Mouse (Mus musculus): ENCODE results near the gene Fam120a. TPM values are rescaled to one million over a fixed set of nuclear protein-coding genes. Genes with fewer than 3 reads are reported as not detected.
A peak's percentile ranks its signal among the peaks of the same experiment; 100 is the strongest.

The Fam120a gene
- polyA plus RNA-seq, 1 experiment from 2014 or later, result 22.5 TPM

- H3K4me3 ChIP-seq (ENCODE audit: low read depth, low read length), result peak overlapping the region; percentile 97
- no peaks in the 10 kb centered on the region; the same call in 1 of the 2 replicates for H3K36me3 ChIP-seq (ENCODE audit: control insufficient read depth, insufficient read depth, low read length)
- peak overlapping the region; percentile 93 for H3K4me2 ChIP-seq (ENCODE audit: low read depth, low read length, severe bottlenecking)
- H3K27ac ChIP-seq (ENCODE audit: low read depth, low read length), result no peak overlapping the region
- 67% methylated on average over 7 of the region's 7 CpGs for WGBS
- 0 out of 2 replicates have a peak, but pooled peaks have one; percentile 1 for ATAC-seq (replicated peaks; ENCODE audit: low FRiP score)
- H3K4me1 ChIP-seq (replicated peaks; ENCODE audit: control insufficient read depth, insufficient read depth, low read length), result peaks cover 15% of the 10 kb centered on the region; the same call in 1 of the 2 replicates
- peak overlapping the region; percentile 99 for H3K9ac ChIP-seq (ENCODE audit: low read length)
- no peaks in the 10 kb centered on the region for H3K27me3 ChIP-seq (ENCODE audit: control insufficient read depth, insufficient read depth, low read length)
- H3K9me3 ChIP-seq (ENCODE audit: control insufficient read depth, low read length), result no peaks in the 10 kb centered on the region
- peak; percentile 47 for DNase-seq (ENCODE audit: low spot score)
Measured at GRCm38 (mm10) chr13:48871887-48872606, 95.8 kb downstream of the Fam120a start.

GRCm38 (mm10) chr13:48870771-48871731 is 96.8 kb downstream of the Fam120a start, which contains the start of gene Phf2:
TSS of gene Phf2 (minus strand) at chr13:48871119.
- WGBS, result 1% methylated on average over 62 of the region's 117 CpGs
- peak within 1 kb of the TSS; percentile 93 for H3K4me2 ChIP-seq (ENCODE audit: low read depth, low read length, severe bottlenecking)
- H3K4me1 ChIP-seq (replicated peaks; ENCODE audit: control insufficient read depth, insufficient read depth, low read length), result peaks cover 15% of the 10 kb centered on the region; the same call in 1 of the 2 replicates
- ATAC-seq (replicated peaks; ENCODE audit: low FRiP score) (peak; percentile 66), DNase-seq (ENCODE audit: low spot score) (peak; percentile 72)
- H3K27ac ChIP-seq (ENCODE audit: low read depth, low read length), result peak within 1 kb of the TSS; percentile 74
- H3K36me3 ChIP-seq (ENCODE audit: control insufficient read depth, insufficient read depth, low read length), result no peaks in the 10 kb centered on the region
- H3K9me3 ChIP-seq (ENCODE audit: control insufficient read depth, low read length), result no peaks in the 10 kb centered on the region
- peak within 1 kb of the TSS; percentile 99 for H3K9ac ChIP-seq (ENCODE audit: low read length)
- peak within 1 kb of the TSS; percentile 97 for H3K4me3 ChIP-seq (ENCODE audit: low read depth, low read length)
- H3K27me3 ChIP-seq (ENCODE audit: control insufficient read depth, insufficient read depth, low read length), result no peaks in the 10 kb centered on the region

- H3K27me3 ChIP-seq (ENCODE audit: control insufficient read depth, insufficient read depth, low read length), result no peaks in the 10 kb centered on the region
- peak overlapping the region; percentile 57 for H3K27ac ChIP-seq (ENCODE audit: low read depth, low read length)
- peaks cover 15% of the 10 kb centered on the region; the same call in 1 of the 2 replicates for H3K4me1 ChIP-seq (replicated peaks; ENCODE audit: control insufficient read depth, insufficient read depth, low read length)
- H3K4me2 ChIP-seq (ENCODE audit: low read depth, low read length, severe bottlenecking), result peak overlapping the region; percentile 61
- H3K9ac ChIP-seq (ENCODE audit: low read length), result peak overlapping the region; percentile 99
- H3K36me3 ChIP-seq (ENCODE audit: control insufficient read depth, insufficient read depth, low read length), result no peaks in the 10 kb centered on the region
- peak; percentile 42 for ATAC-seq (replicated peaks; ENCODE audit: low FRiP score)
- peak; percentile 74 for DNase-seq (ENCODE audit: low spot score)
- WGBS, result under 1% methylated on average over 63 of the region's 102 CpGs
- peak overlapping the region; percentile 97 for H3K4me3 ChIP-seq (ENCODE audit: low read depth, low read length)
- no peaks in the 10 kb centered on the region for H3K9me3 ChIP-seq (ENCODE audit: control insufficient read depth, low read length)
Measured at GRCm38 (mm10) chr13:48869950-48870770, 97.7 kb downstream of the Fam120a start.

GRCm38 (mm10) chr13:48869600-48869949 is 98.2 kb downstream of the Fam120a start:
- ATAC-seq (replicated peaks; ENCODE audit: low FRiP score) (no peak), DNase-seq (ENCODE audit: low spot score) (no peak)
- peaks cover 15% of the 10 kb centered on the region; the same call in 1 of the 2 replicates for H3K4me1 ChIP-seq (replicated peaks; ENCODE audit: control insufficient read depth, insufficient read depth, low read length)
- peak overlapping the region; percentile 99 for H3K9ac ChIP-seq (ENCODE audit: low read length)
- H3K27me3 ChIP-seq (ENCODE audit: control insufficient read depth, insufficient read depth, low read length), result no peaks in the 10 kb centered on the region
- no peaks in the 10 kb centered on the region for H3K36me3 ChIP-seq (ENCODE audit: control insufficient read depth, insufficient read depth, low read length)
- peak overlapping the region; percentile 97 for H3K4me3 ChIP-seq (ENCODE audit: low read depth, low read length)
- WGBS, result 20% methylated on average over 5 of the region's 5 CpGs
- H3K27ac ChIP-seq (ENCODE audit: low read depth, low read length), result peak overlapping the region; percentile 57; the same call in 1 of the 2 replicates
- no peaks in the 10 kb centered on the region for H3K9me3 ChIP-seq (ENCODE audit: control insufficient read depth, low read length)
- peak overlapping the region; percentile 61 for H3K4me2 ChIP-seq (ENCODE audit: low read depth, low read length, severe bottlenecking)

- H3K9ac ChIP-seq (ENCODE audit: low read length), result peak overlapping the region; percentile 99
- H3K4me2 ChIP-seq (ENCODE audit: low read depth, low read length, severe bottlenecking), result peak overlapping the region; percentile 61
- H3K9me3 ChIP-seq (ENCODE audit: control insufficient read depth, low read length), result no peaks in the 10 kb centered on the region
- no peak overlapping the region for H3K27ac ChIP-seq (ENCODE audit: low read depth, low read length)
- no peak for DNase-seq (ENCODE audit: low spot score)
- H3K27me3 ChIP-seq (ENCODE audit: control insufficient read depth, insufficient read depth, low read length), result no peaks in the 10 kb centered on the region
- H3K4me3 ChIP-seq (ENCODE audit: low read depth, low read length), result peak overlapping the region; percentile 97
- WGBS, result 25% methylated on average over 5 of the region's 5 CpGs
- ATAC-seq (replicated peaks; ENCODE audit: low FRiP score), result no peak
- H3K36me3 ChIP-seq (ENCODE audit: control insufficient read depth, insufficient read depth, low read length), result no peaks in the 10 kb centered on the region
- peaks cover 15% of the 10 kb centered on the region; the same call in 1 of the 2 replicates for H3K4me1 ChIP-seq (replicated peaks; ENCODE audit: control insufficient read depth, insufficient read depth, low read length)
Measured at GRCm38 (mm10) chr13:48869088-48869487, 98.7 kb downstream of the Fam120a start.

- Histone ChIP-seq H3K9ac (ENCODE audit: low read length) (no peak overlapping the region), H3K27me3 (ENCODE audit: control insufficient read depth, insufficient read depth, low read length) (no peaks in the 10 kb centered on the region), H3K4me3 (ENCODE audit: low read depth, low read length) (no peak overlapping the region), H3K27ac (ENCODE audit: low read depth, low read length) (no peak overlapping the region), H3K36me3 (ENCODE audit: control insufficient read depth, insufficient read depth, low read length) (no peaks in the 10 kb centered on the region), H3K9me3 (ENCODE audit: control insufficient read depth, low read length) (no peaks in the 10 kb centered on the region), H3K4me1 (replicated peaks; ENCODE audit: control insufficient read depth, insufficient read depth, low read length) (peaks cover 6% of the 10 kb centered on the region; the same call in 1 of the 2 replicates), H3K4me2 (ENCODE audit: low read depth, low read length, severe bottlenecking) (no peak overlapping the region)
- ATAC-seq (replicated peaks; ENCODE audit: low FRiP score) (no peak), DNase-seq (ENCODE audit: low spot score) (no peak)
- 86% methylated on average over 12 of the region's 12 CpGs for WGBS
Measured at GRCm38 (mm10) chr13:48864673-48865356, 103.0 kb downstream of the Fam120a start.

GRCm38 (mm10) chr13:48863556-48863955 is 104.3 kb downstream of the Fam120a start:
- no peaks in the 10 kb centered on the region for H3K27me3 ChIP-seq (ENCODE audit: control insufficient read depth, insufficient read depth, low read length)
- no peaks in the 10 kb centered on the region for H3K9me3 ChIP-seq (ENCODE audit: control insufficient read depth, low read length)
- H3K4me2 ChIP-seq (ENCODE audit: low read depth, low read length, severe bottlenecking), result no peak overlapping the region
- peaks cover 6% of the 10 kb centered on the region; the same call in 1 of the 2 replicates for H3K4me1 ChIP-seq (replicated peaks; ENCODE audit: control insufficient read depth, insufficient read depth, low read length)
- no peak for ATAC-seq (replicated peaks; ENCODE audit: low FRiP score)
- no peak overlapping the region for H3K4me3 ChIP-seq (ENCODE audit: low read depth, low read length)
- WGBS, result 82% methylated on average over 9 of the region's 9 CpGs
- H3K36me3 ChIP-seq (ENCODE audit: control insufficient read depth, insufficient read depth, low read length), result no peaks in the 10 kb centered on the region
- no peak for DNase-seq (ENCODE audit: low spot score)
- no peak overlapping the region for H3K27ac ChIP-seq (ENCODE audit: low read depth, low read length)
- no peak overlapping the region for H3K9ac ChIP-seq (ENCODE audit: low read length)

Data from forebrain, embryonic 11.5 days (tissue).